Mouse (Mus musculus): Measurements from ENCODE around the gene Spdl1. TPM values are rescaled to one million over a fixed set of nuclear protein-coding genes. Genes with fewer than 3 reads are reported as not detected.
"Not testable (repeated sequence)": the region's sequence is repeated elsewhere in the genome, so short reads cannot be mapped to it uniquely, and the experiment has no call there.

Spdl1 gene
- polyA plus RNA-seq, 1 experiment from 2014 or later, result 11.3 TPM

DNA sequence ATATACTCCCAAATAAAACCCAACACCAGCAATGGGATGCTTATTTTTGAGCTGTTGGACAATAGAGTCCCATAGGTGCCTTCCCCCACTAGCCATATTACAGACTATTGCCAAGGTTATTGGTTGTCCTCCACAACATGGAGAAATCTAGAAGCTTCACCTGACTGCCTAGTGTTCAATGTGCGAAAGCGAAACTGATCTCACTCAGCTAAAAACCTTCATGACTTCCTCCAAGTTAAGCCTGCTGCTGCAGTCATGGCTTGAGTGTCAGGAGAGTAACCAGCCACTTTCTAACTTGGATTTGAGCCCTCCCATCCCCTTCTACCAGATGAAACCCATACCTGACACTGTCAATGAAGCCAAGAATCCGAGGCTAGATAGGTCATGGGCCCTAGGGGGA, 5.6 kb downstream of the Spdl1 start:
- no peaks in the 10 kb centered on the region for H3K9me3 ChIP-seq (replicated peaks; ENCODE audit: control insufficient read depth, low read length)
- H3K36me3 ChIP-seq (ENCODE audit: control insufficient read depth, insufficient read depth), result peaks cover 18% of the 10 kb centered on the region
- WGBS (ENCODE audit: insufficient replicate concordance), result 90% methylated on average over 3 of the region's 3 CpGs
- H3K27me3 ChIP-seq (ENCODE audit: control insufficient read depth, insufficient read depth, low read depth, low read length), result no peaks in the 10 kb centered on the region
- ATAC-seq (ENCODE audit: low read depth), result no peak
- no peak overlapping the region for H3K9ac ChIP-seq (ENCODE audit: low read depth, low read length)
- no peak overlapping the region for H3K27ac ChIP-seq (ENCODE audit: low read length)
- H3K4me1 ChIP-seq (ENCODE audit: control insufficient read depth, low read depth, low read length), result peaks cover 8% of the 10 kb centered on the region
- no peak overlapping the region for H3K4me2 ChIP-seq (ENCODE audit: low read depth, low read length)
- H3K4me3 ChIP-seq (ENCODE audit: low read depth, low read length), result no peak overlapping the region

DNA sequence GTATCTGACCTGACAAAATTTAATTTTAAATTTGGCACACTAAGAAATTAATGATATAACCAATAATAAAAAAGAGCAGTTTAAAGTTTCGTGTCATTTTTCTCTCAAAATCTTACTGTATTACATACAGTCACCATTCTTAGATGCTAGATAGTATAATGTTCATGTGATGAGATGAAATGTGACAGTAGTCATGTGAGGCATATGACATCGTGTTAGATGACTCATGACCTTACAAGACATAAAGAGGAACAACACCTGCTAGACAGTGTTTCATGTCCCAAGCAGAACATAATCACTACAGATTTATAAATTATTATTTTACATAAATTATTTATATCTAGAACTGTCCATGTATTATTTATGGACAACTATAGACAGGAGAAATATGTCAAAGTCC, 6.5 kb downstream of the Spdl1 start:
- ATAC-seq (ENCODE audit: low read depth), result no peak
- H3K27me3 ChIP-seq (ENCODE audit: control insufficient read depth, insufficient read depth, low read depth, low read length), result no peaks in the 10 kb centered on the region
- H3K4me3 ChIP-seq (ENCODE audit: low read depth, low read length), result no peak overlapping the region
- no peak overlapping the region for H3K27ac ChIP-seq (ENCODE audit: low read length)
- H3K9me3 ChIP-seq (replicated peaks; ENCODE audit: control insufficient read depth, low read length), result no peaks in the 10 kb centered on the region
- H3K9ac ChIP-seq (ENCODE audit: low read depth, low read length), result no peak overlapping the region
- H3K4me1 ChIP-seq (ENCODE audit: control insufficient read depth, low read depth, low read length), result peaks cover 2% of the 10 kb centered on the region
- 68% methylated on average over 2 of the region's 2 CpGs for WGBS (ENCODE audit: insufficient replicate concordance)
- no peak overlapping the region for H3K4me2 ChIP-seq (ENCODE audit: low read depth, low read length)
- peaks cover 25% of the 10 kb centered on the region for H3K36me3 ChIP-seq (ENCODE audit: control insufficient read depth, insufficient read depth)

- Histone ChIP-seq H3K9me3 (replicated peaks; ENCODE audit: control insufficient read depth, low read length) (no peaks in the 10 kb centered on the region), H3K4me2 (ENCODE audit: low read depth, low read length) (no peak overlapping the region), H3K27me3 (ENCODE audit: control insufficient read depth, insufficient read depth, low read depth, low read length) (no peaks in the 10 kb centered on the region), H3K4me1 (ENCODE audit: control insufficient read depth, low read depth, low read length) (no peaks in the 10 kb centered on the region), H3K9ac (ENCODE audit: low read depth, low read length) (no peak overlapping the region), H3K27ac (ENCODE audit: low read length) (no peak overlapping the region), H3K4me3 (ENCODE audit: low read depth, low read length) (no peak overlapping the region), H3K36me3 (ENCODE audit: control insufficient read depth, insufficient read depth) (peaks cover 33% of the 10 kb centered on the region)
- 82% methylated on average over 4 of the region's 4 CpGs for WGBS (ENCODE audit: insufficient replicate concordance)
- ATAC-seq (ENCODE audit: low read depth), result no peak
These were observed 8.7 kb downstream of the Spdl1 start for GRCm38 (mm10) chr11:34824791-34825190.

DNA sequence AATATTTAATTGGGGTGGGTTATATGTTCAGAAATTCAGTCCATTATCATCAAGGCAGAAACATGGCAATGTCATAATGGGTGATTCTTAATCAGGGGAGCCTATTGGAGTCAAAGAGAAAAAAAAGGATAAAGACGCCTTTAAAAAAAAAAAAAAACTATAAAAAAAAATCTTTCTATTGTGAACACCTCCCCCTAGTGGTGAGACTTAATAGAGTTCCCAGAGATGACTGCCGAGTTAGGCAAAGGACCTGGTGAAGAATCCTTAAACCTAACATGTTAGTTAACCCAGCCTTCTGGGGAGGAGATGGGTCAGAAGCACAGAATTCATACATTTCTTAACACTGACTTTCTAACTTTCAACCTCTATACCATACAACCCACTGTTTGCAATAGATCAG, 18.7 kb downstream of the Spdl1 start:
- no peak overlapping the region for H3K4me3 ChIP-seq (ENCODE audit: low read depth, low read length)
- H3K36me3 ChIP-seq (ENCODE audit: control insufficient read depth, insufficient read depth), result peaks cover 33% of the 10 kb centered on the region
- no peaks in the 10 kb centered on the region for H3K27me3 ChIP-seq (ENCODE audit: control insufficient read depth, insufficient read depth, low read depth, low read length)

DNA sequence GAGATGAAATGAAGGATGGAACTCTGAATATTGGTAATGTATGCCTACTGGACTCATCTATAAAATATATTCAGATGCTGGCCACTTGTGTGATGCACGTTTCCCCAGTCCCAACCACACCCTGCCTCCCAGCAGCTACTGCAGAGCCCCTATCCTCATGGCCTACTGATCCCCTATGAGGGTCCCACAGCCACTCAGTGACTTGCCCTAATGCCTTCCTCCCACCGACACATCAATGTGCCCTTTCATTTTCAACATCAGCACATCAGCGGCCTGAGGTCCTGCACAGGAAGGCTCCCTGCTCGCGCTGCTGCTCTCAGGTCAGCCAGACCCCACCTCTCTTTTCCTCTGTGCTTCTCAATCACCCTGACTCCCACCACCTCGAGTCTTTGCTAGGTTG, 19.1 kb downstream of the Spdl1 start:
- no peak overlapping the region for H3K4me3 ChIP-seq (ENCODE audit: low read depth, low read length)
- H3K27ac ChIP-seq (ENCODE audit: low read length), result no peak overlapping the region
- no peaks in the 10 kb centered on the region for H3K4me1 ChIP-seq (ENCODE audit: control insufficient read depth, low read depth, low read length)
- H3K36me3 ChIP-seq (ENCODE audit: control insufficient read depth, insufficient read depth), result peaks cover 30% of the 10 kb centered on the region
- WGBS (ENCODE audit: insufficient replicate concordance), result 79% methylated on average over 6 of the region's 6 CpGs
- no peak overlapping the region for H3K9ac ChIP-seq (ENCODE audit: low read depth, low read length)
- H3K4me2 ChIP-seq (ENCODE audit: low read depth, low read length), result no peak overlapping the region
- no peak for ATAC-seq (ENCODE audit: low read depth)
- H3K27me3 ChIP-seq (ENCODE audit: control insufficient read depth, insufficient read depth, low read depth, low read length), result no peaks in the 10 kb centered on the region
- H3K9me3 ChIP-seq (replicated peaks; ENCODE audit: control insufficient read depth, low read length), result no peaks in the 10 kb centered on the region

More for the DNA sequence above, 18.7 kb downstream of the Spdl1 start:
- Histone ChIP-seq H3K9me3 (replicated peaks; ENCODE audit: control insufficient read depth, low read length) (no peaks in the 10 kb centered on the region), H3K4me2 (ENCODE audit: low read depth, low read length) (no peak overlapping the region), H3K27ac (ENCODE audit: low read length) (no peak overlapping the region), H3K4me1 (ENCODE audit: control insufficient read depth, low read depth, low read length) (no peaks in the 10 kb centered on the region), H3K9ac (ENCODE audit: low read depth, low read length) (no peak overlapping the region)
- ATAC-seq (ENCODE audit: low read depth), result no peak
- WGBS (ENCODE audit: insufficient replicate concordance), result 17% methylated on average over 2 of the region's 2 CpGs

- H3K27me3 ChIP-seq (ENCODE audit: control insufficient read depth, insufficient read depth, low read depth, low read length); H3K4me3 ChIP-seq (ENCODE audit: low read depth, low read length); H3K36me3 ChIP-seq (ENCODE audit: control insufficient read depth, insufficient read depth); H3K9ac ChIP-seq (ENCODE audit: low read depth, low read length); H3K4me2 ChIP-seq (ENCODE audit: low read depth, low read length); H3K9me3 ChIP-seq (replicated peaks; ENCODE audit: control insufficient read depth, low read length); ATAC-seq (ENCODE audit: low read depth); H3K27ac ChIP-seq (ENCODE audit: low read length); H3K4me1 ChIP-seq (ENCODE audit: control insufficient read depth, low read depth, low read length): not testable (repeated sequence)
- whole genome bisulfite sequencing (ENCODE audit: insufficient replicate concordance), result 68% methylated on average over 4 of the region's 4 CpGs
These were observed 28.4 kb downstream of the Spdl1 start for GRCm38 (mm10) chr11:34805026-34805425.

- ATAC-seq (ENCODE audit: low read depth); H3K4me2 ChIP-seq (ENCODE audit: low read depth, low read length); H3K27me3 ChIP-seq (ENCODE audit: control insufficient read depth, insufficient read depth, low read depth, low read length); H3K27ac ChIP-seq (ENCODE audit: low read length); H3K36me3 ChIP-seq (ENCODE audit: control insufficient read depth, insufficient read depth); H3K9me3 ChIP-seq (replicated peaks; ENCODE audit: control insufficient read depth, low read length); H3K4me3 ChIP-seq (ENCODE audit: low read depth, low read length); H3K9ac ChIP-seq (ENCODE audit: low read depth, low read length); H3K4me1 ChIP-seq (ENCODE audit: control insufficient read depth, low read depth, low read length): not testable (repeated sequence)
- 56% methylated on average over 8 of the region's 8 CpGs for WGBS (ENCODE audit: insufficient replicate concordance)
These were observed 35.4 kb downstream of the Spdl1 start for GRCm38 (mm10) chr11:34798066-34798465.

- Histone ChIP-seq H3K4me3 (ENCODE audit: low read depth, low read length) (no peak overlapping the region), H3K9ac (ENCODE audit: low read depth, low read length) (no peak overlapping the region), H3K4me2 (ENCODE audit: low read depth, low read length) (no peak overlapping the region), H3K27ac (ENCODE audit: low read length) (no peak overlapping the region), H3K36me3 (ENCODE audit: control insufficient read depth, insufficient read depth) (no peaks in the 10 kb centered on the region), H3K4me1 (ENCODE audit: control insufficient read depth, low read depth, low read length) (no peaks in the 10 kb centered on the region), H3K9me3 (replicated peaks; ENCODE audit: control insufficient read depth, low read length) (no peaks in the 10 kb centered on the region), H3K27me3 (ENCODE audit: control insufficient read depth, insufficient read depth, low read depth, low read length) (no peaks in the 10 kb centered on the region)
- 9% methylated on average over 4 of the region's 4 CpGs for WGBS (ENCODE audit: insufficient replicate concordance)
- no peak for ATAC-seq (ENCODE audit: low read depth)
These were observed 37.3 kb downstream of the Spdl1 start for GRCm38 (mm10) chr11:34796097-34796496.

GRCm38 (mm10) chr11:34791872-34792271, 41.6 kb downstream of the Spdl1 start:
- Histone ChIP-seq H3K4me2 (ENCODE audit: low read depth, low read length) (no peak overlapping the region), H3K9me3 (replicated peaks; ENCODE audit: control insufficient read depth, low read length) (no peaks in the 10 kb centered on the region), H3K27me3 (ENCODE audit: control insufficient read depth, insufficient read depth, low read depth, low read length) (no peaks in the 10 kb centered on the region), H3K4me3 (ENCODE audit: low read depth, low read length) (no peak overlapping the region), H3K27ac (ENCODE audit: low read length) (no peak overlapping the region), H3K36me3 (ENCODE audit: control insufficient read depth, insufficient read depth) (no peaks in the 10 kb centered on the region), H3K9ac (ENCODE audit: low read depth, low read length) (no peak overlapping the region), H3K4me1 (ENCODE audit: control insufficient read depth, low read depth, low read length) (no peaks in the 10 kb centered on the region)
- WGBS (ENCODE audit: insufficient replicate concordance), result 40% methylated on average over 8 of the region's 8 CpGs
- ATAC-seq (ENCODE audit: low read depth), result no peak

- Histone ChIP-seq H3K9me3 (replicated peaks; ENCODE audit: control insufficient read depth, low read length) (no peaks in the 10 kb centered on the region), H3K4me1 (ENCODE audit: control insufficient read depth, low read depth, low read length) (no peaks in the 10 kb centered on the region; the same call in 1 of the 2 replicates), H3K36me3 (ENCODE audit: control insufficient read depth, insufficient read depth) (no peaks in the 10 kb centered on the region), H3K27ac (ENCODE audit: low read length) (no peak overlapping the region), H3K4me3 (ENCODE audit: low read depth, low read length) (no peak overlapping the region), H3K27me3 (ENCODE audit: control insufficient read depth, insufficient read depth, low read depth, low read length) (no peaks in the 10 kb centered on the region), H3K4me2 (ENCODE audit: low read depth, low read length) (no peak overlapping the region), H3K9ac (ENCODE audit: low read depth, low read length) (no peak overlapping the region)
- no peak for ATAC-seq (ENCODE audit: low read depth)
These were observed 48.6 kb downstream of the Spdl1 start for GRCm38 (mm10) chr11:34784864-34785263.
